Mouse (Mus musculus) inflammation-experienced regulatory T-cells, adult 6 months (primary cell): Measurements from ENCODE around the gene Fnbp1. TPM values are rescaled to one million over a fixed set of nuclear protein-coding genes. Genes with fewer than 3 reads are reported as not detected.

Source experiments
- ATAC-seq: one replicate; pipeline ENCODE4 v1.8.0; 2017
- polyA plus RNA-seq, 3 experiments: library from polyadenylated mRNA; unstranded; fragments of 100-300 nt; shearing (Covaris generic); gene quantifications; one replicate each; pipeline ENCODE4 v1.2.1; 2017

The Fnbp1 gene
- polyA plus RNA-seq, 3 experiments from 2014 or later, result 86.1 to 123 (median 103) TPM

DNA sequence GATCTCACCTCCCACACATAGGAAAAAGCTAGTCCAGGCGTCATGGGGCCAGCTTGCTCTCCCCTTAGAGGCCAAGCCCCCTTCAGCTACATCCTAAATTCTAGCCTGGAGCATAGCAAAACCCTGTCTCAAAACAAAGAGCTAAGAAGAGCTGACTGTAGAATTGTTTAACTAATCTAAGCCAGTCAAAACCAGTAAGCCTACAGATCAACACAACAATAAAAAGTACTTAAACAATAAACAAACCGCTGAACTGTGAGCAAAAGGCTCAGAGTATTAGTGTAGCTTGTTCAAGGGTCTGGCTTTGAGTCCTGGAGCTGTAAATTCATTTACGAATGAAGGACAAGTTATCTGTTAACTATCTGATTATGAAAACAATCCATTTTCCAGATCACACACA lies 50.6 kb downstream of the Fnbp1 start:
- ATAC-seq, result no peak

DNA sequence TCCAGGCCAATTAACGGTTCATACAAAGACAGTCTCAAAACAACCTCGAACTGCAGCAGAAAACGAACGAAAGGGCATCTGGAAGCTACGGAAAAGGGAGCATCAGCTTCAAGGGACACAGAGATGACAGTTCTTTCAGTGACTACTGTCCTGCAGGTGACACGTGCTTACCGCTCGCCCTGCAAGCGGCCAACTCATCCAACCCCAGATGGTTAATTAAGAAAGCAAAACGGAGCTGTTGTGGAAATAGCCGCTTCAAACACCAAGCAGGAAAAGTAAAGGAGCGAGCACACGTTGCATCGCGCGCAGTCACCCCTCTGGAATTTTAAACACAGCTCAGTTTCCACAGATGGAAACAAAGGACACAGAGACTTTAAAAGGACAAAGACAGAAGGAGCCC lies 52.2 kb downstream of the Fnbp1 start:
- ATAC-seq, result no peak

DNA sequence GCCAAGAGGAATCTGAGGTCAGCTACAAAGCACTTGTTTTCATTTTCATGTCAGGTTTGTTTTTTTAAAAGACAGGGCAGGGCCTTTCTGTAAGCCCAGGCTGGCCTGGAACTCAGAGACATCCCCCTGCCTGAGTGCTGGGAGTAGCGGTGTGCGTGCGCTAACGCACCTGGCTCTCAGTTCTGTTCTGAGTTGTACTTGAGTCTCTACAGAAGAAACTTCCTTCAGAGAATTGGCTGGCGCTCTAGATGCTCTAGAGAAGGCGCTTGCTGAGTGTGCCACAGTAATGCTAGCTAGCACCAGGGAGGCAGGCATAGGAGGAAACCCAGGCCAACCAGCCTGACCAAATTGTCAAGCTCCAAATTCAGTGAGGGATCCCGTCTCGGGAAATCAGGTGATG lies 52.9 kb downstream of the Fnbp1 start:
- no peak for ATAC-seq

DNA sequence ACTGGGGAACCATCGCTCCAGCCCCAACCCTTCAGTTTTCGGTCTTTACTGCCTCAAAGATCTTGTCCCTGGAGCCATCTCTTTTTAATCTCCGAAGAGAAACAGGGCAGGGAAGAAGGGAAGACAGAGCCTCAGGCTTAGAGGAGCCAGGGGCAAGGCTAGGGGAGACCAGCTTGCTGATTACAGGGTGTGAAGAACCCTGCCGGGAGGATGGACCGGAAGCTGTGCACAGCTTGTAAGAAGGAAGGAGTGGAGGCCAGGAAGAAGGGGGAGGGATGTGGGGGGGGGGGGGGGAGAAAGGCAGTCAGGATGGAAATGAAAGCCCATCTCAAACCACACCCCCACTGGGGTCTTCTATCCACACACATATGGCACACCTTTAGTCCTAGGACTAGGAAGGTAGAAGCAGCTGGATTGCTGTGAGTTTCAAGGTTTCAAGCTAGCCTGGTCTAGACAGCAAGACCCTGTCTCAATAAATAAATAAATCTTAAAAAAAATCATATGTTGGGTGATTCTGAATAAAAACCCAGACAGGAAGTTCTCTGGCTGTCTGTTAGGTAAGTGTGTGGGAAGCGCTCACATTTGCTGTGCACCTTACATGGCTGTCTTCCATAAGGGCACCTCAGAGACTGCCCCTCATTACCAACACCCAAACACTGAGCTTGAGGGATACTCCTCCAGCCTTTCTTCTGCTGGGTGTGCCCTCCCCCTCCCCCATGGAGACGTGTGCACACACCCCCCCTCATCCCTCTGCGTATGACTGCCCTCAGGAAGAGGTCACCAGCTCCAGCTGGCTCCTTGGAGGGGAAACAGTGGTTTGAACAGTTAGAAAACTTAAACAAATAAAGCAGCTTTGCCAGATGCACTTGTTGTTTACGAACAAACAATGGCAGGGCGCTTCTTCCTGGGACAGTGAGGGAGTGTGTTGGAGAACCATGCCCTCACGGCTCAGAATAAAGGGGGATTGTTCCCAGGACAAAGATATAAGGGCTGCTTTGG lies 53.8 kb downstream of the Fnbp1 start:
- peak; percentile 65 for ATAC-seq

DNA sequence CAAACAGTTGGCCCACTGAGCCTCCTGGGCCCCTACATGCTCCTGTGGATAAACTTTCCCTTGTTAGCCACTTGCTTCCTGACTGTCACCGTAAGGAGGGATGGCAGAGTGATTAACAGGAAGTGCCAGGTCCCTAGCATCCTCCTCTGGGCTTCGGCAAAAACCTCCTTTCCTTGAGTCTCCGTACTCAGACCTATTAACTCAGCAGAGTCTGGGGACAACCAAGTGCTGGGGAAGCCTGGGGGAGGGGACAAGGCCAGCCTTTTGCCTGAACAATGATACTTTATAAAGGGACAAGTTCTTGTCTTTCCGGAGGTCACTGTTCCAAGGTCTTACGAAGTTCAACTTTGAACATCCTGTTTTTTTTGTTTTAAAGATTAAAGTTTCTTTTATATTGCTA lies 54.7 kb downstream of the Fnbp1 start:
- no peak for ATAC-seq

DNA sequence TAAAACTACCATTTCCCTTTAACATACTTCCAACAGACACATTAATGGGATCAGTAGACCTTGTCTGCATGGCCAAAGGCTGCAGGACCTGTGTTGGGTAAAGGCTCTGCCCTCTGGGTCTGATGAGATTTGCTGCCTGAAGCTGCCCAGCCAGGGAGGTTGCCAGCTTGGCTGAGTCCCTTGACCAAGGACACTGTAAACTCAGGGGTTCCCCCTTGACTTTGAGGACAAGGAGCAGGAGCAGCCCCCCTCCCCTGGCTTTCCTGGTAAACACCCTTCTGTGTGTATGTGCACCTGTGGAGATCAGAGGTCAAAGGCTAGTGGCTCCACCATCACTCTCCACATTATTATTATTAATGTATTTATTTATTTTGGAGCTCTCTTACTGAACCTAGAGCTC lies 55.3 kb downstream of the Fnbp1 start:
- no peak for ATAC-seq

DNA sequence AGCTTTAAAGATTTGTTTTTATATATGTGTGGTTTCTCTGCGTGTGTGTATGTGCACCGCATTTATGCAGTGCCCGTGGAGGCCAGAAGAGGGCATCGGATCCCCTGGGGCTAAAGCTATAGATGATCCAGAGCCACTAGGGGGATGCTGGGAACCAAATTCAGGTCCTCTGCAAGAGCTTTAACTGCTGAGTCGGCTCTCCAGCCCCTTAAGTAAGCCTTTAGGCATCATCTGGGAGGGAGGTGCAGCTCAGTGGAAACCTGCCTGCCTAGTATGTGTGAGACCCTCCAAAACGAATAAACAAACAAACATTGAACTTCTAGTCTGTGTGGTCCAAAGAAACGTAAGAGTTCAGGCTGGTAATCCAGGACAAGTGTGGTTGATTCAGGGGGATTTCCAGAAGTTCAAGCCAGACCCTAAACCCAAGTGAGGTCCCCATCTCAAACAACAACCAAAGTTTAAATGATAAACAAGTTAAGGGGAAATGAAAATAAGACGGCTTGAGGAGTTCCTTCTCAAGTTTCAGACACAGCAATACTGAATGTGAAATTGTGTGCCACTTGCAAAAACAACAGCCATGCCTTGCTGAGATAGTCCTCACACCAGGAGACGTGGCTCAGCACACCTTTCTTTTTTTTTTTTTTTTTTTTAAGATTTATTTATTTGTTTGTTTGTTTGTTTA lies 57.5 kb downstream of the Fnbp1 start:
- no peak for ATAC-seq

DNA sequence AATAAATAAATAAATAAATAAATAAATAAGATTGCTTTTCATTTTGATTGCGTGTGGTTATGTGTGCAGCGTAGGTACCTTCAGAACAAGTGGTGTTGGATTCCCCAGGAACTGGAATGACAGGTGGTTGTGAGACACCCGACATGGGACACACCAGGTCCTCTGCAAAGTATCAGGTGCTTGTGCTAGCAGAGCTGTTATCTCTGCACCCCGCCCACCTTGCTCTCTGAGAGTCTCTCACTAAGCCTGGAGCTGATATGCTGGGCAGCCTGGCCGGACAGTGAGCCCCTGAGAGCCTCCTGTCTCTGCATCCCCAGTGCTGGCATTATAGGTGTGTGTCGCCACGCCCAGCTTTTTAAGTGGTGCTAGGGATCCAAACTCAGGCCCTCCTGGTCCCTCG lies 58.4 kb downstream of the Fnbp1 start:
- no peak for ATAC-seq

DNA sequence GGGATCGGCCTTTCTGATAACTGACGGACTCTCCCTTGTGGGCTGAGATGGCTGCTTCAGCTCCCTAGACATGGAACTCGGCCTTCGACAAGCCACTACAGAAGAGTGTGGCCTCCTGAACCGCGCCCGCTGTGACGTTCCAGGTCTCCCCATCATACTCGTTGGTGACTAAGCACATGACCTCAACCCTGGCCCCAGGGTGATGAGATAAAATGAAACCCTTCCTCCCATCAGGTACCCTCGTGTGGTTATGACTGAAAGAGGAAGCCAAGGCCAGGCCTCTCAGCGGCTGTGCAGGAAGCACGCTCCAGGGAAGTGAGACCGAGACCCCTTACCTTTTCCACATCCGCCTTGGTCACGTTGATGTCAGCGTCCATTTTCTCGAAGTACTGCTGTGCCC lies 59.2 kb downstream of the Fnbp1 start:
- peak; percentile 80 for ATAC-seq

DNA sequence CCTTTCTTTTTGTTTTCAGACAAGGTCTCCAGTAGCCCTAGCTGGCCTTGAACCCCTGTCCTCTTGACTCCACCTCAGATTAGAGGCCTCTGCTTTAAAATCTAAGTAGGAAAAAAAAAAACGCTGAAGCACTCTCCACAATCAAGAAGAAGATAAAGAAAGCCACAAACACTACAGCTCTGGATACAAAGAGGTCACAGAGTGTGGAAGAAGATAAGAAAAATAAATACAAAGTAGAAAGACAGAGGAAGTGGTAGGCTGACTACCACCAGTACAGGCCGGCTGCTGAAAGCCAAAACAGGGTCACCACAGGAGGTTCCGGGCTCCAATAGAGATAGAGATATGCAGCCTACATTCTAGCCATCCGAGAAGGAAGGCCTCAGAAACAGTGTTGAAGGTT lies 60.5 kb downstream of the Fnbp1 start:
- peak; percentile 67 for ATAC-seq

DNA sequence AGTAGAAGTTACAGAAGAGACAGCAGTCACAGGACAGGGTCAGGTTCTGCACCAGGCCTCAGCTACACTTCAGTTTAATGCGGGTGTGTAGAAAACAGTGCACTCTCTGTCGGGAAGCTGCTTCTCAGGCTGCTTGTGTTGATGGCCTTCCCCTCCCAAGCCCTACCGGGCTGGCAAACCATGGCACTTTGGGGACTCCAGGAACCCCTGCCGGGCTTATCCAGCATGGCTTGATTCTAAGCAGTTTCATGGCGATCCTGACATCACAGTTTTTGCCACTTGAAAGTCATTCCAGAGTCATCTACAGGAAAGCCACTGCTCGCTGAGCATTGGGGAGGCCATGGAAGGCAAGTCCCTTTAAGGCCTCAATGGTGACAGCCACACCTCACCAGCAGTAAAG lies 62.7 kb downstream of the Fnbp1 start:
- ATAC-seq, result no peak

DNA sequence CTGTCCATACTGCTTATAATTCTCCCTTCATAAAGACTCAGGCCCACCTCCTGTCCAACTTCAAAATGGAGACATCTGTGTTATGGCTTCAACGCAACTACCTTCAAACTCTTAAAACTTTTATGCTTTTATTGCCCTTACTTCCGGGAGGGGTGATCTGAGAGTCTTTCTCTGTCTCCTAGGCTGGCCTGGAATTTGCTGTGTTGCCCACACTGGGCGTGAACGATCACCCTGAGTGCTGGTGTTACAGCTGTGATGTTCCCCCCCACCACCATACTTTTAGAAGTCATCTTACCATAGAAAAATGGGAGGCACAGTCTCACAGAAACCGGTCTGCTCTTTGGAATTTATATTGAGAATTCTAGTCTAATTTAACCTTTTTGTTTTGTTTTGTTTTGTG lies 64.2 kb downstream of the Fnbp1 start:
- no peak for ATAC-seq

DNA sequence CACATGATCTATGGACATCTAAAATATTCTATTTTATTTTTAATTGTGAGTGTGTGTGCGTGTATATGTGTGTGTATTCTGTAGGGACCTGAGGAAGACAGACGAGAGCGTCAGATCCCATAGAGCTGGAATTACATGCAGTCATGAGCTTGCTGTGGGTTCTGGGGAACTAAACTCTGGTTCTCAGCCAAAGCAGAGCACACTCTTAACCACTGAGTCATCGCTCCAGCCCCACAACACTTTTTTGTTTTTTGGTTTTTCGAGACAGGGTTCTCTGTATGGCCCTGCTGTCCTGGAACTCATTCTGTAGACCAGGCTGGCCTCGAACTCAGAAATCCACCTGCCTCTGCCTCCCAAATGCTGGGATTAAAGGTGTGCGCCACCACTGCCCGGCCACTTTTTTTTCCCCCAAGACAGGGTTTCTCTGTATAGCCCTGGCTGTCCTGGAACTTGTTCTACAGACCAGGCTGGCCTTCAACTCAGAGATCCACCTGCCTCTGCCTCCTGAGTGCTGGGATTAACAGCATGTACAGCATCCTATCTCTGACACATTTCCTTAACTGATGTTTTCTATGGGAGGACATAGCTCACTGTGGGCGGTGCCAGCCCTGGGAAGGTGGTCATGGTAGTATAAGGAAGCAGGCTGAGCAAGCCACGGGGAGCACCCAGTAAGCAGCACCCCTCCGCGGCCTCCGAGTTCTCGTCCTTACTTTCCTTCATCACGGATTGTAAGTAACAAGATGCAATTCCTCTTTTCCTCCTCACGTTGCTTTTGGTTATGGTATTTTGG lies 65.3 kb downstream of the Fnbp1 start:
- no peak for ATAC-seq

DNA sequence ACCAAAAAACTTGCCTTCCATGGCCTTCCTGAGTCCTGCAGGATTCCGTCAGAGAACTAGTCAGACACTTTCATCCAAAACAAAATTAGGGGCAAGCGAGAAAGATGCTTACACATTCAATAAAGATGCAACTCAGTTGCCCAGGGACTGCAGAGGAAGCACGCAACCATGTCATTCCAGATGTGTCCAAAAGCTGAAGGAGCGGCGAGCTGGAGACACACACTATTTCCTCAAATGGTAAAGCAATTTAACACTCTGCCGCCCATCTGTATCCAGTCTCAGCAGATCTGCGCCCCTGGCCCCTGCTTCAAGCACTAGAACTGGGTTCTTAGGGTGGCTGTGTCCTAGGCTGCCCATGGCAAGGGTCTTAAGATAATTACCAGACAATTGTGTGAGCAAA lies 66.0 kb downstream of the Fnbp1 start:
- ATAC-seq, result no peak

DNA sequence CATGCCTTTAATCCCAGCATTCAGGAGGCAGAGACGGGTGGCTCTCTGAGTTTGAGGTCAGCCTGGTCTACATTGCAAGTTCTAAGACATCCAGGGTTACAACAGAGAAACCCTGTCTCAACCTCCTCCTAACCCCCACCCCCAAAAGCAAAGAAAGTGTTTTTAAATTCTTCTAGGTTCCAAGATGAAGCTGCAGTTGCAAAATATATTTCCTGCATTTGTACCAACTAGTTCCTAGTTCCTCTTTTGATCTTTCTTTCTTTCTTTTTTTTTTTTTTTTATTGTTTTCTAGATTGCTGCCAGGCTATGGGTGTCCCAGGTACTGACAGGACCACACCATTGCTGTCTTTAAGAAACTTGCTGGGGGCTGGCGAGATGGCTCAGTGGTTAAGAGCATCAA lies 66.6 kb downstream of the Fnbp1 start:
- no peak for ATAC-seq

DNA sequence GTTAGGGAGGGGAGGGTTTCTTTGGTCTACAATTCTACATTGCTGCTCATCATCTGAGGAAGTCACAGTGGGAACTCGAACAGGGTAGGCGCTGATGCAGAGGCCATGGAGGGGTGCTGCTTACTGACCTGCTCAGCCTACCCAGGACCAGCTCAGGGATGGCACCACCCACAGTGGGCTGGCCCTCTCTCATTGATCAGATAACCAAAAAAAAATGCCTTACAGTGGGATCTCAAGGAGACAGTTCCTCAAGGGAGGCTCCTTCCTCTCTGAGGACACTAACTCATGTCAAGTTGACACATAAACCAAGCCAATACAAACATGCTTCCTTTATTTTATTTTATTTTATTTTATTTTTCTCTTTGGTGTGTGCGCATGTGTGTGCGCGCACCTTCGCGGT lies 72.3 kb downstream of the Fnbp1 start:
- no peak for ATAC-seq

DNA sequence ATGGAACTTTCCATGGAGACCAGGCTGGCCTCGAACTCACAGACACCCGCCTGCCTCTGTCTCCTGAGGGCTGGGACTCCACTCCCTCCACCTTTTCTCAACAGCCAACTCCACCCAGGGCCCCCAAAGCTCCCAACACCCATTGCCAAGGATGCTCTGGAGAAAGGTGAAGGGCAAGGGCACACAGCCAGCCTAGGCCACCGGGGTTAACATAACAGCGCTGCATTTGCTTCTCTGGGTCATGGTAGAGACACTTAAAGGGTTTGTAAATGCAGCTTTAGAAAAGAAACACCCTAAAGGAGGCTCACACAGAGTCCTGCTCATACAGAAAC lies 72.7 kb downstream of the Fnbp1 start:
- ATAC-seq, result no peak

DNA sequence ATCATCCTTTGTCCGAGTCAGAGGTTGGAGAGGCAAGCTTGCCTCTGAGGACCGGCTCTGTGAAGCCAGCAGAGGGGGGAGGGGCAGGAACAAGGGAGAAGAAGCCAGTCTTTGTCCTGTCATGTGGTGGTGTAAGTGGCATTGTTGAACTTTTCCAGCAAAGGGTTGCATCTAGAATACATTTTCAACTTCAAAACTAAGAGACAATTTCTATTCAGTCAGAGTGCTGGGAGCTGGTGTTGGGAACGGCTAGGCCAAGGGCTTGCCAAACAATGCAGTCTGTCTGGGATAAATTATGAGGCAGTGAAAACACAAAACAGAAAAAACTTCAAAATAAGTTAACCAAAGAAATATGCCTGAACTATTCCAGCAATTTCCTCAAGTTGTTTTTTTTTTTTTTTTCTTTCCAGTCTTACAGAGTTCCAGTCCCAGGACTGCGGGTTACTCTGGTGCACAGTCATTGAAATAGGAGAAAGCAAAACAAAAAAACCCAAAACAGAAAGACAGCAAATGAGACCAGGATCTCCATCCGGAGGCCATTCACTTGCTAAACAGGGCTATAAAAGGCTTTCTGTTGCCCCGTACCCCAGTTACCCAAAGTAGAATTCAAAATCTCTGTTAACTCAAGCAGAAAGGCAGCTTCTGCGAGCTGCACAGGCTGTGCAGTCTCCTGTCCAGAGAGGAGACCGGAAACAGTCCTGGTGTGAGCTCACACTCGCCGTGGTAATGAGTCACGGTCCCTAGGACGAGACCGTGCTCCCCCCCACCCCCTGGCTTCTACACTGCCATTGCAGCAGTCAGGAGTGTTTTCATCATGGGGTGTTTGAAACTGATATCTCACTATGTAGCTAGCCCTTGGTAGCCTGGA lies 73.3 kb downstream of the Fnbp1 start:
- no peak for ATAC-seq

DNA sequence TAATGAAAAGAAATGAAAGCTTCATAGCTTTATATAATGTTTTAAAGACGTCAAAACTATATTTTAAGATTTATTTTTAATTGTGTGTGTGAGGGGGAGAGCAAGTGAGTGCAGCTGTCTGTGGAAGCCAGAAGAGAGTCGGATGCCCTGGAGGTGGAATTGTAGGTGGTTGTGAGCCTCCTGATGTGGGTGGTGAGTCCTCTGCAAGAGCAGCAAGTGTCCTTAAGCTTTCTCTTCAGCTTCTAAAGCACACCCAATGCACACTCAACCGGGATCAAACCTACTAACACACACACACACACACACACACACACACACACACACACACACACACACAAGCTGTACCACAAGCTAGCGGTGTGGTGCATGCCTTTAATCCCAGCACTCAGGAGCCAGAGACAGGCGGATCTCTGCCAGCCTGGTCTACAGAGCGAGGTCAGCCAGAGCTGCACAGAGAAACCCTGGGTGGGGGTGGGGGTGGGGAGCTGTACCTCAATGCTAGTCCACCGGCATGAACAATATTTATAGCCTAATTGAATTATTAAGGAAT lies 74.0 kb downstream of the Fnbp1 start:
- ATAC-seq, result no peak

DNA sequence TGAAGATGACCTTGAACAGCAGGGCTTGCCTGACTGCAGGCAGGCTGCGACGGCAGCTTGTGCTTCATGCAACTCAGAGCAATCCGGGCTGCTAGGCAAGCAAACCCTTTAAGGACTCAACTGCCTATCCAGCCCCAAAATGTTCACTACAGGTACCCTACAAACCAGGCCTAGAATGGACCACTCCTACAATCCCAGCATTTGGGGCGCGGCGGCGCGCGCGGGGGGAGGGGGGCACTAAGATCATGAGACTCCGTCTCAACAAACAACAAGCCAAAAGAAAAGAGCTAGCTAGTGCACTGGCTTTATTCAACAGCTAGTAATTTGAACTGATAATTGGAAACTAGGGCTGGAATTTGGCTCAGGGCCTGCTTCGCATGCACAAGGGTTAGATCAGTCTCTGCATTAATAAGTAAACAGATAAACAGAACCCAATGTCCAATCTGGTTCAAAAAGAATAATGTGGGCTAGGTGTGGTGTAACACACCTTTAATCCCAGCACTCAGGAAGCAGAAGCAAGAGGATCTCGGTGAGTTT lies 74.7 kb downstream of the Fnbp1 start:
- no peak for ATAC-seq

DNA sequence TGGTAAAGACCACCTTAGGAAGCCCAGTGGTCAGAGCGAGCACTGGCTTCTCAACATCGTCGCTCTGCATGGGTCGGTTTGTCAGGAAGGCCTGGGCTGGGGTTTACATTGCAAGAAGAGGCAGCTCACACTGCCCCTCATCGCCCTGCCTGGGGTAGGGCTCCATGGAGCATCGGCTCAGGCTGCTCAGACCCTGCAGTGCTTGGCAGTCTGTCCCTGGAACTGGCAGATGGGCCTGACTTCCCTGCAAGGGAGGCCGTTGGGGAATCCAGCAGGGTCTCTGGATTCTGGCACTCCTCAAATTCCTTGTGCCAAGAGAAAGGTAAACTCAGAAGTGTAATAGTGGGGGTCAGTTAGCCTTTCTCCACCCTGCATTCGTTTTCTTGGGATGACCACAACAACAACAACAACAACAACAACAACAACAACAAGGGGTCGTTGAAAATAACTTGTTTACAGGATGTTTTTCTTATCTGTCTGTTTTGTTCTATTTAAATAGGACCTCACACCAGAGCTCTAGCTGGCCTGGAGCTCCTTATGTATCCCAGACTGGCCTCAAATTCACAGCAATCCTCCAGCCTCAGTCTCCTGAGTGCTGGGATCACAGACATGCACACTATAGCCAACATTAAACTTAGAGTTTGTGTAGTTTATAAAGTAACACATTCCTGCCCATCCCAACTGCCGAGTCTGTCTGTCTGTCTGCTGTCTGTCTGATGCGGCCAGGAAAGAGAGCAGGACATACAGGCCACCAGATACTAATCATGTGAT lies 75.6 kb downstream of the Fnbp1 start:
- ATAC-seq, result no peak
